Mouse (Mus musculus) retina, adult 2 months (tissue): ENCODE measurements around the gene Gli1.

Source experiments
- DNase-seq: peaks from one replicate; pipeline ENCODE4 v3.0.0-alpha.2; 2012; ENCODE audit warnings: low read depth, low spot score

Gene Gli1

GRCm38 (mm10) chr10:127346173-127346572 is 4.4 kb upstream of the Gli1 start:
- DNase-seq, result no peak

GRCm38 (mm10) chr10:127343029-127343428 is 1.3 kb upstream of the Gli1 start:
- DNase-seq, result no peak

GRCm38 (mm10) chr10:127341360-127341690 is 449 bp downstream of the Gli1 start:
- no peak for DNase-seq

GRCm38 (mm10) chr10:127340577-127341359 is 1.0 kb downstream of the Gli1 start:
- DNase-seq, result no peak

- DNase-seq, result no peak
Measured at GRCm38 (mm10) chr10:127339683-127340576, 1.8 kb downstream of the Gli1 start.

- peak; percentile 73 for DNase-seq
Measured at GRCm38 (mm10) chr10:127338930-127339682, 2.7 kb downstream of the Gli1 start.

GRCm38 (mm10) chr10:127337536-127338099 is 4.2 kb downstream of the Gli1 start:
- DNase-seq, result no peak

- no peak for DNase-seq
Measured at GRCm38 (mm10) chr10:127336952-127337351, 4.8 kb downstream of the Gli1 start.

GRCm38 (mm10) chr10:127335271-127335670 is 6.5 kb downstream of the Gli1 start:
- no peak for DNase-seq

- no peak for DNase-seq
Measured at GRCm38 (mm10) chr10:127333152-127333551, 8.6 kb downstream of the Gli1 start.

GRCm38 (mm10) chr10:127332211-127332874 is 9.4 kb downstream of the Gli1 start:
- no peak for DNase-seq

GRCm38 (mm10) chr10:127330212-127330611 is 11.6 kb downstream of the Gli1 start:
- no peak for DNase-seq

- no peak for DNase-seq
Measured at GRCm38 (mm10) chr10:127327461-127328145, 14.2 kb downstream of the Gli1 start.

GRCm38 (mm10) chr10:127326828-127327227 is 14.9 kb downstream of the Gli1 start:
- DNase-seq, result no peak

GRCm38 (mm10) chr10:127326017-127326801 is 15.6 kb downstream of the Gli1 start:
- DNase-seq, result no peak

GRCm38 (mm10) chr10:127325454-127326016 is 16.2 kb downstream of the Gli1 start:
- no peak for DNase-seq

- DNase-seq, result no peak
Measured at GRCm38 (mm10) chr10:127324495-127324894, 17.3 kb downstream of the Gli1 start.

- DNase-seq, result no peak
Measured at GRCm38 (mm10) chr10:127323131-127323855, 18.5 kb downstream of the Gli1 start.

GRCm38 (mm10) chr10:127322669-127323068 is 19.1 kb downstream of the Gli1 start:
- DNase-seq, result no peak
